Mouse (Mus musculus) urinary bladder, postnatal 14 days (tissue): ENCODE measurements around the gene Gm4553.
"Not testable (repeated sequence)": the region's sequence is repeated elsewhere in the genome, so short reads cannot be mapped to it uniquely, and the experiment has no call there.

Experiments used
- DNase-seq: peaks from one replicate; pipeline ENCODE4 v3.0.0; 2021; ENCODE audit warnings: low spot score

Gm4553 gene

DNA sequence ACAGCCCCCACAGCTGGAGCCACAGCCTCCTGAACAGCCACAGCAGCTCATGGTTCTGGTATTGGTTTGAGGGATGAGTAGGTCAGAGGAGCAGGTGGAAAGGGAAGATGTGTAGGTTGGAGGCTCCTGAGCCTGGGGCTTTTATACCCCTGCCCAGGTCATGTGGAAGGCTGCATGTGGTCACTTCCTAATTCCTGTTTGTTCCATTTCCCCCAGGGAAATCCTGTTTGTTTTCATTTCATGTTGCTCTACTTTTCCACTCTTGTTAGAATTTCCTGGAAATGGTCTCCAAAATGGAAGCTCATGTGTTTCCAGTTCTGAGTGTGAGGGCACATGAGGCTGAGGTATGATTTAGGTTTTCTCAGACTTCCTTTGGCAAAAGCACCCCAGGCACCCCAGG, at the start of gene Gm4553:
Gene Gm4553 (minus strand): TSS at position 101 of the 400 bp plus-strand sequence.
- DNase-seq, result not testable (repeated sequence)

DNA sequence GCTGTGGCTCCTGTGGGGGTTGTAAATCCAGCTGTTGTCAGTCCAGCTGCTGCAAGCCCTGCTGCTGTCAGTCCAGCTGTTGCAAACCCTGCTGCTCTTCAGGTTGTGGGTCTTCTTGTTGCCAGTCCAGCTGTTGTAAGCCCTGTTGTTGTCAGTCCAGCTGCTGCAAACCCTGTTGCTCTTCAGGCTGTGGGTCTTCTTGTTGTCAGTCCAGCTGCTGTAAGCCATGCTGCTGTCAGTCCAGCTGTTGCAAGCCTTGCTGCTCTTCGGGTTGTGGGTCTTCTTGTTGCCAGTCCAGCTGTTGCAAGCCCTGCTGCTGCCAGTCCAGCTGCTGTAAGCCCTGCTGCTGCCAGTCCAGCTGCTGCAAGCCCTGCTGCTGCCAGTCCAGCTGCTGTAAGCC, 46.6 kb upstream of the Gm4553 start:
- DNase-seq, result not testable (repeated sequence)

DNA sequence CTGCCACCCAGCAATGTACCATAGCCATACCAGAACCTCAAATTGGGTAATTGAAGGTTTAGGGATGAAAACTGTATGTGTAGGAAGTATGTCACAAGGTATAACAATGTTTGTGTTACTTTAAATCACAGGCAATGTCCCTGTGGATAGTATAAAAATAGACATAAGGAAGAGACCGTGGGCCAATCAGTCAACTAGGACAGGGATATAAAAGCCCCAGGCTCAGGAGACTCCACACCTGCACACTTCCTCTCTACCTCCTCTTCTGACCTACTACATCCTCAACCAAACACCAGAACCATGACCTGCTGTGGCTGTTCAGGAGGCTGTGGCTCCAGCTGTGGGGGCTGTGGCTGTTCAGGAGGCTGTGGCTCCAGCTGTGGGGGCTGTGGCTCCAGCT, 46.0 kb upstream of the Gm4553 start, which contains the start of gene Gm7579:
Gene Gm7579 (plus strand): TSS at position 301 of the 400 bp plus-strand sequence.
- no peak for DNase-seq

DNA sequence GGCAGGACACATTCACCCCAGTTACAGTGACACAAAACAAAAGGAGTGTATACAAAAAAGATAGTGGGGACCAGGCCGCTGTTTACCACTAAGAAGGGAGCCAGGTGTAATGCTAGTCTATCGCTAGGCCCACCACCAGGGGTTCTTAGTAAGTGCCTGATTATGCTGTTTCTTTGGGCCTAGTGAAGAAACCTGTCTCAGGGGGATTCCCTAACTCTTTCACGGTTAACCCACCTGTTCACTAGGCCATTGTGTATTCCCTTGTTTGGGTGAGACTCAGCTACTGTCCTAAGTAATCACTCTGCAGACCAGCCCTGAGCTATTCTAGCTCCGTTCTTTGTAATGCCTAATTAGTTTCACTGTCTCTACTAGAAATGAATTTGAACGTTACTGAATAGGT, 41.4 kb upstream of the Gm4553 start:
- not testable (repeated sequence) for DNase-seq

DNA sequence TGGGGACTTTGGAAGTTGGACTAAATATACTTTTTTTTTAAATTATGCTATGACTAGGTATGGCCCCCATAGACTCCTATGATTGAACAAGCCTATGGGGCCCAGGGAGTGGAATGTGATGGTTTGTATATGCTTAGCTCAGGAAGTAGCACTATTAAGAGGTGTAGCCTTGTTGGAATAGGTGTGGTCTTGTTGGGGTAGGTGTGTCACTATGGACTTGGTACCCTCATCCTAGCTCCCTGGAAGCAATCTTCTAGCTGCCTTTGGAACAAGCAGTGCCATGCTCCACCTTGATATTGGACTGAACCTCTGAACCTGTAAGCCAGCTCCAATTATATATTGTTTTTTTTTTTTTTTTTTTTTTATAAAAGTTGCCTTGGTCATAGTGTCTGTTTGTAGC, 39.9 kb upstream of the Gm4553 start:
- no peak for DNase-seq

DNA sequence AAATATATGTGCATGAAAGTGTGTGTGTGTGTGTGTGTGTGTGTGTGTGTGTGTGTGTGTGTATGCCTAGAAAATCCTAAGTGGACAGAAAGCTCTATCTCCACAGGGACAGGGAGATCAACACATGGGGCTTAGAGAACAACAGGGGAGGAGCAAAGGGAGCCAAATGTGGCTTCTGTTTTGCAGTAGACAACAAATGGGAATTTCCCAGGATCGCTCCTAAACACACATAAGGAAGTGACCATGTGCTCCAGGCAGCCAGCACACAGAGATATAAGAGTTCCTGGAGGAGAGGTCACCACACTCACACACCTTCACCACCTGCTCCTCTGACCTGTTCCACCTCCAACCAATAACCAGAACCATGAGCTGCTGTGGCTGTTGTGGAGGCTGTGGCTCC, 35.5 kb upstream of the Gm4553 start, which contains the start of gene Krtap5-3:
Gene Krtap5-3 (plus strand): TSS at position 301 of the 400 bp plus-strand sequence.
- no peak for DNase-seq

DNA sequence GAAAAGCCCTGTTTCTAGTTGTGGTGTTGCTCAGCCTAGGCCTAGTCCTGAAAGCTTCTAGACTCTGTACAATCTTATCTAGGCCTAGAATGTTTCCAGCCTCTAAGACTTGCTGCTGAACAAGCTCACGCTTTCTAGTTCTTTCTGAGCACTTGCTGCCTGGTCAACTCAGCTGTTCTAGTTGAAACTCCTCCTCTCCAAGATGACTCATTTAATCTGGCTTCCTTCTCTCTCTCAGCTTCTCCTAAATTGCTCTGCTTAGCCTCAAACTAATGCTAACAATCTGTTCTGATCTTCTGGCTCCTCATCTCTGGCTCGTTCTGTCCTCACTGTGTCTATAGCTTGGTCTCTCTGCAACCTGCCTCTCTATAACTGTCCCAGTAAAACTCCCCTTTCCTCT, 33.2 kb upstream of the Gm4553 start:
- DNase-seq, result no peak

DNA sequence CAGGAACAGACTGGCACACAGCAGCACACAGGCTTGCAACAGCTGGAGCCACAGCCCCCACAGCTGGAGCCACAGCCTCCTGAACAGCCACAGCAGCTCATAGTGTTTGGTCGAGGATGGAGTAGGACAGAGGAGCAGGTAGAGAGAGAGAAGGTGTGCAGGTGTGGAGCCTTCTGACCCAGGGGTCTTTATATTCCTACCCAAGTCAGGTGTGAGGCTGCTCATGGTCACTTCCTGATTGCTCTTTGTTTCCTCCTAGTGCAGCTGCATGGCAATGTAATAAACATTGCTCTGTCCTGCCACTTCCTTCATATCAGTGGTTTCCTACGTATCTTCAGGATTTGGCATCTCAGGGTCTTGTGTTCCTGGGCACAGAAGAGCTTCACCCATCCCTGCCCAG, 24.8 kb upstream of the Gm4553 start, which contains the start of gene Gm10153:
Gene Gm10153 (minus strand): TSS at position 101 of the 400 bp plus-strand sequence.
- no peak for DNase-seq

DNA sequence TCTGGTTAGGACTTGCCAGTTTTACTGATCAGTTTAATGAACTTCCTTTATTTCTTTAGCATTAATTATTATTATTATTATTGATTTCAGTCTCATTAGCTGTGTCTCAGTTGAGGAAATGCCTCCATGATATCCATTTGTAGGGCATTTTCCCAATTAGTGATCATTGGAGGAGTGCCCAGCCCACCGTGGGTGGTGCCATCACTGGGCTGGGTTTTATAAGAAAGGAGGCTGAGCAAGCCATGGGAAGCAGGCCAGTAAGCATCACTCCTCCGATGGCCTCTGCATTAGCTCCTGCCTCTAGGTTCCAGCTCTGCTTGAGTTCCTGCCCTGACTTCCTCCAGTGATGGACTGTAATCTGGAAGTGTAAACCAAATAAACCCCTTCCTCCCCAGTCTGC, 22.6 kb upstream of the Gm4553 start:
- no peak for DNase-seq

DNA sequence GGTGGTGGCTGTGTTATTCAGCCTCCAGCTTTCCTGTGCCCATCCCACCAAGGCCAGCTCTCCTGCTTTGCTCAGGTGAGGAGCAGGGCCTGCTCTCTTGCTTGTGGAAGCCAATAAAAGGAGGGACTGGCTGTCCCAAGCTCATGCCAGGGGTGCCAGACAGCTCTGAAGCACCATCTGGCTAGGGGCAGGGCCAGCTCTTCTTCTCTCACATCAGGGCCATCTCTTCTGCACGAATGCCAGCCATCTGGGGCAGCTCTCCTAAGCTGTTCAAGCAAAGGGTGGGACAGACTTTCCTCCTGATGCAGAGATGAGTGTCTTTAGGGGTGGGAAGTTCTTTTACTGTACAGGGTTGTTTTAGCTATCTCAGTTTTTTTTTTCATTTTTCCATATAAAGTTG, 15.5 kb upstream of the Gm4553 start:
- DNase-seq, result no peak

DNA sequence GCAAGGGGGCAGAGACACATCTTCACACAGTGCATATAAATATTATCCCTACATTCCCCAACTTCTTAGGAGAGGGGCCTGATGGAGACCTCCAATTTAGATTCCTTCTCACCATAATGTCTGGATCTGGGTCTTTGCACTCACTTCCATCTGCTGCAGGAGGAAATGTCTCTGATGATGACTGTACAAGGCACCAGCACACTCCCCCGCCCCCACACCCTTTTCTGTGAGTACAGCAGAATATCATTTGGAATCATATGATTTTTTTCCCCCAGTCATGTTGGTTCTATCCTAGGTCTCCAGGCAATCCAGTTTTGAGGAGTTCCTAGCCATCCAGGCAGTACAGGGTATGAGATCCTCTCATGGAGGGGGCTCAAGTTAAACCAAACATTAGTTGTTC, 13.1 kb upstream of the Gm4553 start:
- no peak for DNase-seq

DNA sequence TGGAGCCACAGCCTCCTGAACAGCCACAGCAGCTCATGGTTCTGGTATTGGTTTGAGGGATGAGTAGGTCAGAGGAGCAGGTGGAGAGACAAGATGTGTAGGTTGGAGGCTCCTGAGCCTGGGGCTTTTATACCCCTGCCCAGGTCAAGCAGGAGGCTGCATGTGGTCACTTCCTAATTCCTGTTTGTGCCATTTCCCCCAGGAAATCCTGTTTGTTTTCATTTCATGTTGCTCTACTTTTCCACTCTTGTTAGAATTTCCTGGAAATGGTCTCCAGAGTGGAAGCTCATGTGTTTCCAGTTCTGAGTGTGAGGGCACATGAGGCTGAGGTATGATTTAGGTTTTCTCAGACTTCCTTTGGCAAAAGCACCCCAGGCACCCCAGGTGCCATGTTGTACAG, 10.4 kb upstream of the Gm4553 start, which contains the start of gene Krtap5-2:
Gene Krtap5-2 (minus strand): TSS at position 101 of the 400 bp plus-strand sequence.
- not testable (repeated sequence) for DNase-seq

DNA sequence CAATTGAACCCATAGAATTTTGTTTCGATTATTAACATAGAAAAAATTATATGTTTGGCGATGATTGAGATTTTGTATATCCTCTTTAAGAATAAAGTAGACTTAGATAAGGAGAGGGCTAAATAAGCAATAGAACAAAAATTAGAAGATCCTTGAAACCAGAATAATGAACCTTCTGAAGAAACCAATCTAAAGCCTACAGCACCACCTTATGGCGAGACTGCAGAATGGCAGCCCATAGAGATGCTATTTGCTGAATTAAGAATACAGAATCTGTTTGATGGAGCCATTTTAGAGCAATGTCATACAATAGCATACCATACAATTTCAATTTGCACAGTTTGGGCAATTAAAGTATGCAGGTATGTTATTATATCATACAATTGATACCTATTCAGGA, 4.3 kb upstream of the Gm4553 start:
- no peak for DNase-seq

DNA sequence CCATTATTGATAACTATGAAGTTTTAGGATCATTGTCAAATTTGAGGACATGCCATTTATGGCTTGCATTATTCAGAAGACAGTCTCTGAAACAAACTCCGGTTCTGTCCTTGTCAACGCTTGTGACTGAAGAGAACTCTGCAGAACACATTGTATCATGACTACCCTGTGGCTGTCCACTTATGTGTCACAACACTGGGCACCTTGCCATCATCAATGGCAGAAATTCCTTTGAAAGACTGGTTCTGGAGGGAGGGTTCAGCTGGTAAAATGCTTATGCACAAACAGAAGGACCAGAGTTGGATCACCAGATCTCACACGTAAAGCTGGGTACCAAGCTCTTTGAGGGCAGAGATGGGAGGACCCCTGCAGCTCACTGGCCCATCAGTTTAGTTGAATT, 6.2 kb downstream of the Gm4553 start:
- no peak for DNase-seq

DNA sequence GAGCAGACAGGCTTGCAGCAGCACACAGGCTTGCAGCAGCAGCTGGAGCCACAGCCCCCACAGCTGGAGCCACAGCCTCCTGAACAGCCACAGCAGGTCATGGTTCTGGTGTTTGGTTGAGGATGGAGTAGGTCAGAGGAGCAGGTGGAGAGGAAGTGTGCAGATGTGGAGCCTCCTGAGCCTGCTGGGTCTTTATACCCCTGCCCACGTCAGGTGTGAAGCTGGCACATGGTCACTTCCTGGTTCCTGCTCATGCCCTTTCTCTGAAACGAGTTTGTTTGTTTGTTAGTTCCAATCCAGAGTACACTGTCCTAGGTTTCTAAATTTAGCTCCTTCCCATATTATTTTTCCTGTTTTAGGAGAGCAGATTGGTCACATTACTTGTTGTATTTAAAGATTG, 8.5 kb downstream of the Gm4553 start, which contains the start of gene Gm29735:
Gene Gm29735 (minus strand): TSS at position 101 of the 400 bp plus-strand sequence.
- DNase-seq, result not testable (repeated sequence)

DNA sequence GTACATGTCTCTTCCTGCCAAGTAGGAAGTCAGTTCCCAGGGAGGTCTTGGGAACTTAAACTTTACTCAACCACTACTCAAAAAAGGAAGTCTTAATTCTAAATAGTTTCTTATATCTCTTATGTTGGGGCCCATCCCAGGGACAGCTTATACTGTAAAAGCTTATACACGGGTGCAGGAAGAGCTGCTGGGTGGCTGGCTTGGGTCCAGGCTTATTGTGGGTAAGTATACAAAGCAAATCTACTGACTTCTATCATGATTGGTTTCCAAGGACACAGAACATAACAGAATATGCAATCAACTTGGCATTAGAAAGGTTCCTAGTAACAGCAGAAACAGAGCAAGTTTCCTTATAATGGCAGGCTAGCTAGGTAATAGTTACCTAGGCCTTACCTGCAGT, 10.2 kb downstream of the Gm4553 start:
- DNase-seq, result no peak

DNA sequence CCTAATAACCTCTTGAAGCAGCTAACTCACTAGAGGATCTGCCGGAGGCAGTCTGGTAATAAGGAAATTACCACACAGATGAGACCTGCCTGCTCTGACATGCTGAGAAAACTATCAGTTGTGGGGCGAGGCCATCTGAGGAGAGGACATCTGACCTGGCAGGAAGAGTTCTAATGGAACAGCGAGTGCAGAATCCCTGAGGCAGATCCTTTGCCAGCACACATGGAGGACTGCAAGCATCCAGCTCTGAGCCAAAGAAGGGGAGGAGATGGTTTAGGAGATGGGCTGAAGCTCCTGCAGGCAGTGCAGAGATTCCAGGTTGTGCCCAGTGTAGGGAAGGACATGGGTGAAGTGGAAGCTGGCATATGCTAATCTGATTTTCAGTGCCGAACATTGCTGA, 13.3 kb downstream of the Gm4553 start:
- no peak for DNase-seq

DNA sequence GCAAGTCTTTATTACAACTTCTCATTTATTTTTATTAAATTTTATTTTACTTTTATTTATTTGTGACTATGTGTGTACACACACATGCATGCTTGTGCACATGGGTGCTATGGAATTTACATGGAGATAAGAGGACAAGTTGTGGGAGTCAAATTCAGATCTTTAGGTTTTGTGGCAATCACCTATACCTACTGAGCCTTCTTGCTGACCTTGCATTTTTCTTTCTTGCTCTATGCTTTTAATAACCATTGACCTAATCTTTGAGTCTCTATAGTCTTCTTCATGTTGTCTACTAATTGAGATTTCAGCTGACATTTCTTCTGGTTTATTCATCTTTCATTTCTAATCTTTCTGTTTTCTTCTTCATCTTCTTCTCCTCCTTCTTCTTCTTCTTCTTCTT, 16.9 kb downstream of the Gm4553 start:
- DNase-seq, result no peak

DNA sequence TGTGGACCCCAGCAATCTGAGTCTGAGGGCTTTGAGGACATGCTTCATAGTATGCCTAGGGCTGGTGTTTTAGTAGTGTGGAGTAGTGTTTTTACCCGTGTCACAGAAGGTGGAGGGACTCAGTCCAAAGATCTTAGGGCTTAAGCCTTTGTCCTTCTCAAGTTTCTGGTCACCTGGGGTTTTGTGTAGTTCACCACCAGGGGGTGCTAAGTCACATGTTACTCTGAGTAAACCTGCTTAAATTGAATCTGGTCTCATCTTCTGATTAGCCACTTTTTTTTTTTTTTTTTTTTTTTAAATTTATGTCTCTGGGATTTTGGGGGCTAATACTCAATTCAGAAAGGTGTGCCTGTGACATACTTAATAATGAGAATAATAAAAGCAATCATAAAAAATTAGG, 19.5 kb downstream of the Gm4553 start:
- DNase-seq, result peak; percentile 55

DNA sequence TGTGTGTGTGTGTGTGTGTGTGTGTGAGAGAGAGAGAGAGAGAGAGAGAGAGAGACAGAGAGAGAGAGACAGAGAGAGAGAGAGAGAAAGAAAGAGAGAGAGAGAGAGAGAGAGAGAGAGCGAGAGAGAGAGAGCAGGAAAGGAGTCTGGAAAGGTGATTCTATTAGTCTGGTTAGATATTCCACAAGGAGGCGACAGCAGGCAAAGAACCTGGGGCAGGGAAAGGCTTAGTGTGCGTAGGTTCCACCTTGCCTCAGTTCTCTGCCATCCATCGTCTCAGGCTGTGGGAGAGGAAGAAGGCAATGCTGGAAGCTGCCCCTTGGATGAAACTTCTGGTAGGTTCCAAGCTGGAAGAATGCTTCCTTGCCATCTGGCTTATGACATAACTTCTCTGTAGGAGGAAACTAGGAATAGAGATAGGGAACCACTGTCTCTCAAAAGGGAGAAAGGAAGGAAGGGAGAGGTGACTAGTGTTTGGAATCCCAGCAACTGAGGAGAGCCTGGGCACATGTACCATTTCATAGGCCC, 20.1 kb downstream of the Gm4553 start:
- no peak for DNase-seq

DNA sequence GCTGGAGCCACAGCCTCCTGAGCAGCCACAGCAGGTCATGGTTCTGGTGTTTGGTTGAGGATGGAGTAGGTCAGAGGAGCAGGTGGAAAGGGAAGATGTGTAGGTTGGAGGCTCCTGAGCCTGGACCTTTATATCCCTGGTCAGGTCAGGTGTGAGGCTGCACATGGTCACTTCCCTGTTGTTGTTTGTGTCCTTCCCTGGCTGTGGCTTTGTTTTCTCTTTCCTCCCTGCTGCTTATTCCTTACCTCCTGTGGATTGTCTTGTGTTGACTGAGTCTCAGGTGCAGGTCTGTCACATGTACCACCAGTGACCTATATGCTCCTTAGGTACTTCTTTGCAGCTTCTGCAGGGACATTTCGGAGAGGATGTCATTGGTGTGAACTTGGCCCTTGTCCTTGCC, 21.0 kb downstream of the Gm4553 start, which contains the start of gene Gm45337:
Gene Gm45337 (minus strand): TSS at position 101 of the 400 bp plus-strand sequence.
- no peak for DNase-seq

DNA sequence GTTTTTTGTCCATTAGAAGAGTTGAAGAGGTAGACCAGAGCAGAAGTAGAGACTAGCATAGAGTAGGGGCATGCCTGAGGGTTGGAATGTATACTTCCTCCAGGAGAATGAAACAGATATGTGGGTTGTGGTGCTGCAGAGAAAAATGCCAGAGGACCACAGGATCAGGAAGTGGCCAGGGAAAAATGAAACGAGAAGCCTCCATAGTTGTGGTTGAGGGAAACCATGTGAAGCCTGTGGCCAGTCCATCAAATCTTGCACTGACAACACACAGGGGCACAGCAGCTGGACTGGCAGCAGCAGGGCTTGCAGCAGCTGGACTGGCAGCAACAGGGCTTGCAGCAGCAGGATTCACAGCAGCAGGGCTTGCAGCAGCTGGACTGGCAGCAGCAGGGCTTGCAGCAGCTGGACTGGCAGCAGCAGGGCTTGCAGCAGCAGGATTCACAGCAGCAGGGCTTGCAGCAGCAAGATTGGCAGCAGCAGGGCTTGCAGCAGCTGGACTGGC, 22.0 kb downstream of the Gm4553 start:
- not testable (repeated sequence) for DNase-seq

DNA sequence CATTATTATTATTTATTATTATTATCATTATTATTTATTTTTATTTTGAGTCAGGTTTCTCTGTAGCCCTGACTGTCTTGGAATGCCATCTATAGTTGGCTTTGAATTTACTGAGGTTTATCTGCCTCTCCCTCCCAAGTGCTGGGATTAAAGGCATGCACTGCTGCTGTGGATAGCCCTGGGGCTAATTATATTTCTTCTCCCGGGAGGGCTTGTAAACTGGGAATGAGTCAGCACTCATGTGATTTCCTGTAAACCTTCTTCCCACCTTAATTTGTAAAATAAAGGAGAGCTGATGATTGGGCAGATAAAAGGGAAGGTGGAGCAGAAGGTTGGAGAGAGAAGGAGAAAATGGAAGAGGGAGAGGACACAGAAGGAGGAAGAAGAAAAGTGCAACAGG, 24.8 kb downstream of the Gm4553 start:
- DNase-seq, result no peak

DNA sequence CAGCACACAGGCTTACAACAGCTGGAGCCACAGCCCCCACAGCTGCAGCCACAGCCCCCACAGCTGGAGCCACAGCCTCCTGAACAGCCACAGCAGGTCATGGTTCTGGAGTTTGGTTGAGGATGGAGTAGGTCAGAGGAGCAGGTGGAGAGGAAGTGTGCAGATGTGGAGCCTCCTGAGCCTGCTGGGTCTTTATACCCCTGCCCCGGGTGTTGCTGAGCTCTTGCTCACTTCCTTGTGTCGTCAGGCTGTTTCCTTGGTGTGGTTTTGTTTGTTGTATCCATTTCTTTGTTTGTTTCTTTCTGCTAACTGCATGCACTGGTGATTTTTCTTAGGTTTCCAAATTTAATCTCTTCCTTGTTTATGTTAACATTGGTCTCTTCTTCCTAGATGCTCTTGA, 29.6 kb downstream of the Gm4553 start, which contains the start of gene Gm39115:
Gene Gm39115 (minus strand): TSS at position 101 of the 400 bp plus-strand sequence.
- not testable (repeated sequence) for DNase-seq
